Mouse (Mus musculus): Measurements from ENCODE around the gene Syap1.

Gene Syap1

DNA sequence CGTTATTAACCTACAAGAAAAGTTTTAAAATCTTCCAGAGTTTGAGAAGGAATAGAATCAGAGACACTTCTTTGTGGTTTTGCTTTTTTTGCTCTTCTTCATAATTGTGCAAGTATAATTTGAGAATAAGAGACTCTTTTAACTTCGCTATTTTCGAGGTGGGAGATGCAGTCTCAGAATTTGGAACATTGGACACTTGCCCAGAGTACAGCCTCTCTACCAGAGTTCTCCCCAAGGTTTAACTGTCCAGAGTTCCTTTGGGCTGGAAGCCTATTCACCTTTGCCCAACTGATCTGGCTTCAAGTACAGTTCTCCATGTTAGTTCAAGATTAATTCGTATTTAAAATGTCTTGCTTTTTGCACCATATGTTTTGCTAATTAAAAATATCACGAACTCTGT is 58.5 kb downstream of the Syap1 start:
- DNase-seq, result no peak

GRCm38 (mm10) chrX:162829203-162829708 is 59.0 kb downstream of the Syap1 start, which contains the start of gene Txlng:
Txlng (minus strand) TSS chrX:162829454.
- peak; percentile 98 for DNase-seq

- no peak for DNase-seq
Observed at GRCm38 (mm10) chrX:162828783-162829182, 59.5 kb downstream of the Syap1 start.

- no peak for DNase-seq
Observed at GRCm38 (mm10) chrX:162828016-162828415, 60.2 kb downstream of the Syap1 start.
